Mouse (Mus musculus) frontal cortex, adult (tissue): ENCODE results near the gene Lipc.
A peak's percentile ranks its signal among the peaks of the same experiment; 100 is the strongest.

Experiments used
- ATAC-seq: cut with Nextera tagmentation; 2 replicates; pipeline ENCODE4 v1.9.2; 2017; ENCODE audit warnings: mild to moderate bottlenecking, moderate library complexity, mixed read lengths; ENCODE audit not compliant: low TSS enrichment

The Lipc gene

DNA sequence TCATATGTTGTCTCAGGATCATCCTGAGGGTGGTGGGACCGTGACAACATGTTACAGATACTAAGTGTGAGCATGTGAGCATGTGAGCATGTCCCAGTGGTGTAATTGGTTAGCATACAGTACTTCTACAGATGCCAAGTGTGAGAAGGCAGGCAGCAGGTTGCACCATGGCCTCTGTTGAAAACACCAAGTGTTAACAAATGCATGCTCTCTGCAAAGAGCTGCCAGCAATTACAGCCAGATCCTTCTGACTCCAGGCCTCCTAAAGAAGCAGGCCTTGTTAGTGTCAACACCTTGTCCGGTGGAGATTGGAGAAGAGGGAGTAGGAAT lies 36.7 kb downstream of the Lipc start:
- ATAC-seq = no peak

DNA sequence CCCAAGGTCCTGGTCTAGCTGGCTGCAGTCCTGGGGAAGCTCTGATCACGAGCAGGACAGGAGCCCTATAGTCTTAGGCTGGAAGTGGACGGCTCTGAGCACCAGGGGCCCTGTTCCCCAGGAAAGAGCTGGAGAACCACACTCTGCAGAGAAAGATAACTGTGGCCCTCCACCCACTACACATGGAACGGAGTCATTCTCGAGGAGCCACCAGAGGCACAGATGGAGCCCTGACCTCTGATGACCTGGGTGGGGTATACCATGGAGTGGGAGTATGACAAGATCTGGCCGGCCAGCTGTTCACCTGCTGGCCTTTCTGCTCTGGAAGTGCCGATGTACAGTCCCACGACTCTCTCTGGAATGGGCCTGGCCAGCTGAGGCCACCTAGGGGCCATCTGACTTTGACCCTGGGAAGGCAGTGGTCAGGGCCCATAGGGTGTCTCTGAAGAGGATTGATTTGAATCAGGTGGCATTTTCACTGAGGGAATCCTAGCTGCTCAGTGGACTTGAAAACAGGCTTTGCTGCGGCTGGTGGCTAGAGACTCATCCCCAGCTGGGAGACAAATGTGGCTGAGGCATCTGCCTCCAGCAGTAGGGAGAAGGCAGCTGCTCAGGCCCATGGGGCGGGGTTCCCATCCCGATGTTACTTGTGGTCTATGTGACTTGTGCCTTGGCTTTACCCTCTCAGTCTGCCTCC lies 37.2 kb downstream of the Lipc start:
- ATAC-seq = no peak

DNA sequence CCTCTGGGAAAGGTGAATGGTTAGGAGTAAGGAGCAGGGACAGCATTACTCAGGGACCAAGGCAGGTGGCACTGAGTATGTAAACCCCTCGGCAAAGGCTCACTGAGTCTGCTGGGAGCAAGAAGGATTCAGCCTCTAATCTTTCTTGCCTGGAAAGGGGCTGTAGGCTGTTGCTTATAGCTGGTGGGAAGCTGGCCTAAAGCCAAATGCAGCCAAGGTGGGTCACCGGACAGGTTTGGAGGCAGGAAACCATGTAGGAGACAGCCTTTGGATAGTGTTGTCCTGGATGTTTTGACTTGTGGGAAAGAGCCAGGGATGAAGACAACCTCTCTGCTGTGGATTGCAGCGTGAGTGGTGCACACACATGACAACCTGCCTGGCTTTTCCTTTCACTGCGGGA lies 40.9 kb downstream of the Lipc start:
- ATAC-seq = no peak

DNA sequence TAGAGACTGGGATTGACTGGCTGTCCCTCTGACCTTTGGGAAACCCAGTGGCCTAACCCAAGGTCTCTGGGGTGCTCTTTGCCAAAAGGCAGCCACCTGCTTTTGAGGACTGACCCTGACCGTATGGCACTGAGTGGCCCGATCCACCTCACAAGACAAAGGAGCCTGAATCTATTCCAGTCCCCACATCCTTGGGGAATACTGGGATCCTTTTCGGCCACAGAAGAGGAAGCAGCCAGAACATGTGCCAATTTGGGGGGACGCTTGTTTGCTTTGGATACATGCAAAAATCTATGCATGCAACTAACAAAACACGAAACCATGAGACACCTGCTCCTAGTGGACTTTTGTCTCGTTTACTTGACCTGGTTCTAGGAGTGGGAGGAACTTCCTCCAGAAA lies 41.7 kb downstream of the Lipc start:
- ATAC-seq = no peak

DNA sequence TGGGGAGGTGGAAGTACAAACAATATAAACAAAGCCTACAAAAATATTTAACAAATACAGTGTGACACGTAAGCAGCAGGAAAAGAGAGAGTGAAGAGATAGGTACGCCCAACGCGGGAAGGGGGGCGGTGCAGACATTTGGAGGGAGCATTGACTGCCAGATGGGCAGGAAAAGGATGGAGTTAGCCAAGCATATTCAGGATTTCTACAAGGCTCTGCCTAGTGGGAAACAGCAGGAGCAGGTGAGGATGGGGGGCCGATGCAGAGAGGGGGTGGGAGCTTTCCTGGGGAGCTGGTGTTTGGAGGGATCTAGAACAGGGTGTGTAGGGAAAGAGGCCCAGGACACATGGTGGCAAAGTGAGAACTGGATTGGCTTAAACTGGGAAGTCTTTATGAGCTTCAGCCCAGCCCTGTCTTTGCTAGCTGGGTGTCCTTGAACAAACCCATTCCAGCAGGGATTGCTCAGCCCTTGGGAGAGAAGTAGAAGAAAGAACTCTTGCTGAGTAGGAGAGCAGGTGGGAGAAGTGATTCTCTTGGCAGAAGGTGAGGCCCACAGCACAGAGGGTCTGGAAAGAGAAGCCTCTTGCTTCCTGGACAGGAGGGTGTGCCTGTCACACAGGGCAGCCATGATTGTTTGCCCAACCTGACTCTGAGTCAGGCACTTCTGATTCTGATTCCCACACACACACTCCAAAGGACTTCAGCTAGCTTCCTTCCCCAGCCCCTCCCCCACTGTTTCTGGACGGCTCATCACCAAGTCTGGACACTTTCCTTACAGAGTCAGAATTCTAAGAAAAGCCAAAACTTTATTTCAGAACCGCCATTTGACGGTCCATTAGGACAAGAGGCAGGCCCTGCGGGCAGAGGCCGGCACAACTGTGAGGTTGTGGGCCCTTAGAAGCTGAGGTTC lies 49.0 kb downstream of the Lipc start:
- ATAC-seq = peak; percentile 65

DNA sequence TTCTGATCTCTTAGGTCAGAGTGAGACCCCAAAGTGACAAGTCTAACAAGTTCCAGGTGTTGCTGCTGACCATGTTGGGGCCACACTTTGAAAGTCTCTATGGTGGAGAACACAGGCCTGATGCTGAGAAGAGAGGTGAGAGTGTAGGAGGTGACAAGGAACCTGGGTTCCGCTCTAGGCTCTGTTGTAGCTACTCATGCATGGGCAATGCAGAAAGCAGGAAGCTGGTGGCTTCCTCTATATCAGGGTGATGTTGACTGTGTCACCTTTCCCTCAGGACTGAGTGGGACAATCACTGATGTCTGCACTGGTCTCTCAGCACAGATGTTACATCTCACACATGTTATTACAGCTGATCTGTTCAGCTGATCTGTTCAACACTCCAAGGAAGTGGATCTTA lies 57.8 kb downstream of the Lipc start:
- ATAC-seq = no peak

DNA sequence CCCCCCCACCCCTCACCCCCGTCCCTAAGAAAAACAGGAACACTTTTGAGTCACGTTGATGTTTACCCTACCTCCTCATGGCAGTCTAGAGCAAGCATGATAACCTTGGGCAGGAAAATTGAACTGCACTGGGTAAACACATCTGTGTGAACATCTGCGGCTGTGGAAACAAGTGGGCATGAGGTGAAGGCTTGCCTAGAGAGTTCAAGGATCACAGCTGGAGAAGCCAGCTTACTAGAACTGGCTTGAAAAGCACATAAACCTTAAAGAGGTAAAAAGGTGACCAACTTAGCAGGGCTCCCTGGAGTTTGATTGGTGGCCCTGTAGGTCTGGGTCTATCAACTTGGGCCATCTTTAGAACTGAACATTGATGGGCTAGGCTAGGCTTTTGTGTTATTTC lies 58.5 kb downstream of the Lipc start:
- no peak for ATAC-seq

DNA sequence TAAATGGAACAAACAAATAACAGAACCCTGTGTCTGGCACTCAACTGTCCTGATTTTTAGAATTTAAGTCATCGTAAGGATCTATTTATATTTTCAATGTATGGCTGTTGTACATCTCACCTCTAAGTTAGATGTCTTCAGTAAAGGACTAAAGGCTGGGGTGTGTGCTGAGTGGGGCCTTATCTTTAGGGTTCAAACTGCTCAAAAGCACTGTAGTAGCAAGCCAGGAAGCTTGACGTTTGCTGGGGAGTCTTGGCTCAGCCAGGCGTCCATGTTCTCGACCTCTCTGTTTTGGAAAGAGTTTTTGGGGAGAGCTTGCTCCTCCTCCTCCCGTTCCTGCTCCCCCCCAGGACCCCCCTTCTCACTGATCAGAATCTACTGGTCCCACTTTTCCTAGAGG lies 59.4 kb downstream of the Lipc start:
- ATAC-seq = no peak

DNA sequence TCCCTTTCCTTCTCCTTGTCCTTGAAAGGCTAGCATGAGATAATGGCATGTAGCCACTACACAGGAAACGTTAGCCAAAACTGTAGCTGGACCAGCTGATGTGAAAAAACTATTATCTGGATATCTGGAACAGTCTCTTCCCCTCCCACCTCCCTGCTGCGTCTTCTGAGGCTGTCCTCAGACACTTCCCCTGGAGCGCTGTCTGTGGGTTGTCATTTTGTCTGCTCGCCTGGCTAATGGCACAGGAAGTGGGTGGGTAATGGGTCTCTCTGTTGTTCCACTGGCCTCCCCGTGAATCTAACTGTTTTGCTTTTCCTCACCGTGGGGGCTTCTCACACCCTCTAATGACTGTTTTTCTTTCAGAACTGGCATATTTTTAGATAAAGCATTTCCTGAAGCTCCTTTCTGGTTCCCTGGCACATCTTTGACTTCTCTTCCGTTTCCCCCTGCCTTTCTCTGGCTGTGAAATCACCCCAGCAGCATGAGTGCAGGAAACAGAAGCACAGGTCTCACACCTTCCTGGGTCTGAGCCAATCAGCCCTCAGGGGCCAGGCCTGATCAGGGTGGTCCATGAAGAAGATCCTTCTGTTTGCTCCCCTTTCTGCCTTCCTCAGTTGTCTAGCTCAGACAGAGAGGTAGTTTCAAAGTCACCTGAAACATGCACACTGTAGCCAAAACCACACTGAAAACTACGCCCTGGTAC lies 60.4 kb downstream of the Lipc start:
- peak; percentile 64; the same call in 1 of the 2 replicates for ATAC-seq

DNA sequence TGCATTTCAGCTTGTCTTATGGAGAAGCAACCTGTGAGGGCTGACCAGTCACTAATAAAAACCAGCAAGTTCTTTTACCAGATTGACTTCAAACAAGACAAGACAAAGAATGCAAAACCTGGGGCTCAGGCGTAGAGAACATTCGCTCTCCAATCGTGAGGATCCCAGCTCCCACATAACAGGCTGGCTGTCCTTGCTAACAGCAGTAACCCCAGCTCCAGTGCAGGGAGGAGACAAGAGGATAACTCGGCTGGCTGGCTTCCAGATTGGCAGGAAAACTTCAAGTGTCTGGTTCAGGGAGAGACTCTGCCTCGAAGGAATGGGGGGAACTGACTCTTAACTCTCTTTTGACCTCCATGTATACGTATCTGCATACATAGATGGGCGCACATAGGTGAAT lies 61.3 kb downstream of the Lipc start:
- no peak for ATAC-seq

DNA sequence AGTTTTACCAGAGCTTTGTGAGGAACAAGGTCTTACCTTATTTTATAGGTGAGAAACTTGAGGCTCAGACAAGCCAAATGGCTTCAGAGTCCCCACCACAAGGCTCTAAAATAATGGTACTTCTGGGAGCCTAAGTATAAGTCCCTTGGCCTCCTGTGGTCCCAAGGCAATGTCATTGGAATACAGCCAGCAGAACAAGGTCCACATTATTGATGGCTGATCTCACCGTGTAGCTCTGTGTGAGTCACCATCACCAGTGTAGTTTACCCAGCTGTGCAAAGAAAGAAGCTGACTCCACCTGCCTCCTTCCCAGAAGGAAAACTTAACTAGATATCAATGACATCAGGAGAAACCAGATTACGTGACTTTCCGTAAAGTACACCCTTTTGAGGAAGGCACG lies 63.1 kb downstream of the Lipc start:
- no peak for ATAC-seq

DNA sequence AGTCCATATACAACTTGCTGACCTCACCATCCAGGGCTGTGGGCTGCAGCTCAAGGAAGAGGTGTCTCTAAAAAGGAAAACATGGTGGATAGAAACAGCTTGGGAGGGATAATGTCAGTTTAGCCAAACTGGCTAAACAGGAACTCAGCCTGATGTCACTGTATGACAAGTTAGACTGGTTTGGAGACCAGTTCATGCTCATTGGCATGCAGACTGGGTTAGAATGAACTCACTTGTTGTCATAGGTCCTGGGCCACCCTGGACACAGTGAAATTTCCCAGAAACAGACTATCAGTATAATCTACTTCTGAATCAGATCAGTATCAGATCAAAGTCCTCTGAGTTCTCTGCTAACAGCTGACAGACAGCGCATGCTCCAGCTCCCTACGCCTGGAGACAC lies 63.5 kb downstream of the Lipc start:
- ATAC-seq = no peak

DNA sequence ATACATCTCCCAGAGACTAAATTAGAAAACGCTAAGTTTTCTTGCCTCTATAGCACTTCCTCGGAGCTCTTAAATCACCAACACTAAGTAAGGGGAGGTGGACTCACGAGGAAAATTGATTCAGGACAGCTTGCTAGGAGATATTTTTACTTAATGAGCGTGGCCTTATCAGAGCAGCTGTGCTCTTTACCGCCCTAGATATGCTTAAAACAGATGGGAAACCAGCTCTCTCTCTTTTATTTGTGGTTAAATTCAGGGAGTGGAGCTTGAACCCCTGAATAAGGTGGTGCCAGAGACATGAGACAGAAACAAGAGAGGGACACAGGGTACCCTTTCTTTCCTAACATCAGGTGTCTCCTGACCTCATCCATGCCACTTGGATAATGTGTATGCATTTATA lies 70.0 kb downstream of the Lipc start:
- ATAC-seq = no peak

DNA sequence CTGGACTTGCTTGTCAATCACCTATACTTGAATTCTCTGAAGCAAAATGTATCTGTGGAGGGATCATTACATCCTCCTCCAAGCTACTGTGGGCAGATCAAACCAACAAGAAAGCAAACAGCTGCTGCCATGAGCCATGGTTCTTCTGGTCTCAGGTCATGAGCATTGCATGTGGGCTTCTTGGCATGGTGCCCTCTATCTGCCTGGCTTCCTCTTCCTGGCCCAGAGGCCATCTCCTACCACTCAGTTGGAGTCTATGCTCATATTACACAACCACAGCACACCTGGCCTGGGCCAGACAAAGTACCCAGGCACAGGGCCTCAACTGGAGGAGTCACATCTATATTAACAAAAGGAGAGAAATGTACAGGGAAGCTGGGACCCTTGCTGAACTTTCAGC lies 73.2 kb downstream of the Lipc start:
- ATAC-seq = no peak

DNA sequence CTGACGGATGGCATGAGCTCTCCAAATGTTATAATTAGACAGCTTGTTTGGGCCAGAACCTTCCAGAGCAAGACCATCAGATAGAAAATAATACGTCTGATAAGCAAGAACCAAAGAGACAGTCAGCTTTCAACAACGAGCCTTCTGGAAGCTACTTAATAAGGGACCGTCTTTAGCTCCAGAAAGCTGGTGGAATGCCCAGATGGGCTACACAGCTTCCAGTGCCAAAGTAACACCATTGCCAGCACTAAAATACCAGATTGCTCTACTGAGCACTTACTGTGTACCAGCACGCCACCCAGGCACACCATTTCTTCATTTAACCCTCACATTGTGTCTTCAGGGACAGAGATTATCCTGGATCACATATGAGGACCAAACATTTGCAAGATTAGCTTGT lies 73.9 kb downstream of the Lipc start:
- peak; percentile 63; the same call in 1 of the 2 replicates for ATAC-seq

DNA sequence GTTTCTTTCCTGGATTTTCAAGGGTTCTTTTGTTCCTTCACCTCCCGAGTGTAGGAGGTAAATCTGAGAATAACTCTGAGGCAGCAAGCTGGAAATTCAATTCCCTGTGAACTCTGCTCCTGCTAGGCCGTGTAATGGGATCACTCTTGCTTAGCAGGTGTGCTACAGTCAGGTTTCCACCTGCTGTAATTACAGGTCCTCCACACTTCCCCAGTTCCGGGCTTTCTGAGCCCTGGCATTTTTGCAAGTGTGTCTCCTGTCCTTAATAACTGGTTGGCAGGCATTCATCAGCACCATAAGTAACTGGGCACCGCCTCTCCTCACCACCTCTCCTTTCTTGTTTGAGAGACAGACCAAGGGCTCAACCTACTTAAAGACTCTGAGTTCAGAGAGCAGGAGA lies 76.5 kb downstream of the Lipc start:
- no peak for ATAC-seq

DNA sequence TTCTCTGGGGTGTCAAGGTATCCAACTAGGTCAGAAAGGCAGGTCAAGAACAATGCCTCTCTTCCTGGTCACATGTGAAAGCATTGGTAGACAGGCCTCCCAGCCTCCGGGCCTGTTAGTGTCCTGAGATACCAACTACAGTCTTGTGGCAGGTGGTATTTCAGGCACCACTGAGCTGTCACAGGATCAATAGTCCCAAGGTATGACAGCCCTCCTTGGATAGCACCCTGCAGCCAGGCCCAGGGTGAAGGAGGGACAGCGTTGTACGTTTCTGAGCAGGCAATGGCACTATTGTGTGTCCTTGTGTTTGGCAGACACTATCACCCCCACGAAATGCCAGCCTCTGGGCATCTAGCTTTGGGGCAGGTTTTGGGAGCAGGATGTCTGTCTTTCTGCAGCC lies 77.0 kb downstream of the Lipc start:
- ATAC-seq = no peak

DNA sequence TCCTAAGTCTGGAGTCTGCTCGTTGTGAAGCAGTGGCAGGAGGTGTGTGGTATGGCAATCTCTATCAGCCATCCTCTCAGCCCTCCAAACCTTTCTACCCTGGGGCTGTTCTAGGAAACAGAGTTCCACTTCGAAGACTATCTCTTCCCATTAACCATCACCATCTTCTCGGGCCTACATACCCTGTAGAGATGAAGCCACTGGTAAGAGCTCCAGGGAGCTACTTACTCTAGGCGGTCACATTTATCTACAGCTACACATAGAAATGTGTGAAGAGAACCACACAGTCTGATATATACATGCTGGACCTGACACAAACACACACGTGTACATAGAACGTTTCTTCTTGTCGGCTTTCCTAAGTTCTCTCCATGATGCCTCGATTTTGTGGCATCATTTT lies 79.4 kb downstream of the Lipc start:
- ATAC-seq = no peak

DNA sequence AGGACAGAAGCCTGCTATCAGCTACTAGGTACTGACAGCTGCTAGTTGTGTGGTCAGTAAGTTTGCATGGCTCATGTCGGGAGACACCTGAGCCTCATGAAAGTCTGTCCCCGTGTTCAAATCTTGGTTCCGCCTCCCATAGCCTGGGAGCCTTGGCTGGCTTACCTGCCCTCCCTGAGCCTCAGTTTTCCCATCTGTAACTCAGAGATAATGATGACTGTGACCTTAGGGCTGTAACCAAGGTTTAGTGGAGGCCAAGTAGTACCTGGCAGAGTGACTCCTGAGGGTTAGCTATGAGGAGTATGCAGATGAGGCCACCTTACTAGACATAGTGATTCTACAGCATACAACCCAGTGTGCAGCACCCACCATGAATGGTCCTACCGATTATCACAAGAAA lies 81.7 kb downstream of the Lipc start:
- no peak for ATAC-seq

DNA sequence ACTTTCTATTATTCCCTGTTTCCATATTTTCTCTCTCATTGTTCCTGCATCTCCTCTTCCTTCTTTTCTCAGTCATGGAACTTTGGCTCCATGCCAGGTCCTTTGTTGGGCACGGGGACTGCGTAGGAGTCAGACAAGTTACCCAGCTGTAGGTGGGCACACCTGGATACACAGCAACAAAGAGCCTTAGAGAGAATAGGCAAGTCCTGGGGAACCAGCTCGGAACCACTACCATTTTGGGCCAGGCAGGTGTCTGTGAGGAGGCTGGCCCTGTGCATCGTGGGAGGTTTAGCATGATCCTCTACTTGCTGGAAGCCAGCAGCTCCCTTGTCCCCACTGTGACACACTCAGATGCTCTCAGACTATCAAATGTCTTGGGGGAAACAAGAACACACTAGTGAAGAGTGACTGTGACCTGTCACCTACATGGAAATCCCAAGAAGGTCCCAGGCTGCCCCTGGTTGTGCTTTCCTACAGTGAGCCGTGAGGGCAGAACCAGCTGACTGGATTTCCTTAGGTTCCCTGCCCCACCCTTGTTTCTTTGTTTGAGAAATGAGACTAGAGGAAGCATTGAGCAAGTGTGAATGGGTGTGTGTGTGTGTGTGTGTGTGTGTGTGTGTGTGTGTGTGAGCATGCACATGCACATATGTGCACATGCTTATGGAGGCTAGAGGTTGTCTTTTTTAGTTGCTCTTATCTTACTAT lies 82.7 kb downstream of the Lipc start:
- ATAC-seq = 0 out of 2 replicates have a peak, but pooled peaks have one; percentile 16

DNA sequence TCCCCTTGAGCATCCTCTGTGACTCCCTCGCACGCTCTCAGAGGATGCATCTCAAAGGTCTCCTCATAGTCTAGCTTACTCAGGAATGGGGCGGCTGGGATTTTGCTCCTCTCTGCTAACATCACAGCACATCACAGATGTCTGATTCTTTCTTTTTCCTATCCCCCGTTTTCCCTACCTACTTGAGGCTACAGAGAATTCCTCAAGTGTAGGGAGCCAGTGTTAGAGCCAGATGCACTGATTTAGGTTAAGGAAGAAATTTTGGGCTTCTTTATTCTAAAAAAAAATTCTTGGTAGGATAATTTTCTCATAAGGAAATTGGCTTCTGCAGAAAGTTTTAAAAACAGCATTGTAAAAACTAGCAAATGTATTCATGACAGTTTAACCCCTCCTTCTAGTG lies 84.6 kb downstream of the Lipc start:
- ATAC-seq = peak; percentile 87

DNA sequence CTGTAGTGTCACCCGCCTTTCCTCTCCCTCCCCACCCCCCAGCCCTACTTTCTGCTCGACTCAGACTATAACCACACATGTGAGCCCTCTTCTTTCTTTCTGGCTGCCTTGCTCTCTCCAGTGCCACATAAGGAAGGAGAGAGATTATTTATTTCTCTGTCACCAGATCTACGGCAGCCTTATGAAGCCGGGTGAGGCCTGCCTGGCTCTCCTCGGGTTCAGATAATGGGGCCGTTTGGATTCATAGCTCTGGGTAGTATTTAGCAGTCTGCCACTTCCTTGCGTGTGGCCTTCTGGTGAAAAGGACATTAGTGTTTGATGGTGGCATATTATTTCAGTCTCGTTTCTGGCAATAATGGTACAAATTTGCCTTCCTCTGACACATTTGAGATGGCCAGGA lies 88.0 kb downstream of the Lipc start:
- ATAC-seq = no peak
